Mouse (Mus musculus) forebrain, embryonic 11.5 days (tissue): ENCODE data around the gene Pdia5. TPM values are rescaled to one million over a fixed set of nuclear protein-coding genes. Genes with fewer than 3 reads are reported as not detected.

ENCODE experiments used
- microRNA-seq: library from miRNA; unstranded; fragments of <30 nt; microRNA quantifications from one replicate; pipeline ENCODE4, GENCODE M21; 2016; ENCODE audit not compliant: insufficient number of aligned reads
- polyA plus RNA-seq: library from polyadenylated mRNA; unstranded; fragments of >200 nt; fragmentation: Nextera tagmentation; extraction: Ambion mirVana; gene quantifications from 2 replicates; pipeline ENCODE4 v1.2.1, GENCODE M21; 2014

Pdia5 gene
- polyA plus RNA-seq, 1 experiment from 2014 or later: 7.8 TPM

Small RNA genes lying within 50 kb of the gene (microRNA-seq; reads per million reads assigned to microRNA genes)
- not detected for gene Gm25548

Other genes starting within 250 kb of the Pdia5 start
- gene Sec22a, start 127.0 kb downstream of the Pdia5 start, polyA plus RNA-seq: 40.7 and 45.4 TPM in 2 replicates
- 58.0 and 62.6 TPM in 2 replicates for gene Sema5b, start 50.3 kb upstream of the Pdia5 start, polyA plus RNA-seq